Mouse (Mus musculus): ENCODE measurements around the gene Ctrl.

Gene Ctrl

DNA sequence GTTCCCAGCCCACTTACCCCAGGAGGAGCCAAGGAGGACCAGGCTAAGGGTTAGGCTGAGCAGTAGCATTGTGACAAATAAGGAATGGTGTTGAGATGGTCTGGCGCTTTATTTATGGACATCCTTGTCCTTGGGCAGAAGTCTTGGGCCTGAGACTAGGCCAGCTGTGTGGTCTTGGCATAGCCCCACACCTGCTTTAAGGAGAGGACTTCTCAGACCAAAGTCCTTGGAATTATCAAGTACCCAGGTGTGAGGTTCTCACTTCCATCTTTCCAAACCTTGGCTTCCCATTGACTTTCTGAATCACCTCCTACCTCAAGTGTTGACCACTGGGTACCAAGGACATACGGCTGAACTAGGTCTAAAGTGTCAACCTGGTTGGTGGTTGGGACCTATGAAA lies at the start of gene Ctrl:
Gene Ctrl (minus strand): TSS at position 101 of the 400 bp plus-strand sequence.
- no peak for TF ChIP-seq GATA4 (IDR thresholded peaks at IDR 0.05; ENCODE audit: insufficient replicate concordance, low read length)

DNA sequence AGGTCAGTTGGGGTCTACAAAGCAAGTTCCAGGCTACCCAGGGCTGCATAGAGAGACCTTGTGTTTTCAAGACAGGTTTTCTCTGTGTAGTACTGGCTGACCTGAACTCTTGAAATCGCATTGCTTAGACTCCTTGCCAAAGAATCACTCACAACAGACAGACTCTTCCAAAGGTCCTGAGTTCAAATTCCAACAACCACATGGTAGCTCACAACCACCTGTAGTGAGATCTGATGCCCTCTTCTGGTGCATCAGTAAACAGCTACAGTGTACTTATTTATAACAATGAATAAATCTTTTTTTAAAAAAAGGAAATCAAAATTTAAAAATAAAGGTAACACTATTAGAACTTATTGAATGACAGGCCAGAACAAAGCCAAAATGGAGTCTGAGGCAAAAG lies 47.5 kb upstream of the Ctrl start:
- no peak for TF ChIP-seq GATA4 (IDR thresholded peaks at IDR 0.05; ENCODE audit: insufficient replicate concordance, low read length)

GRCm38 (mm10) chr8:105979325-105979724 lies 45.7 kb upstream of the Ctrl start, which contains the start of gene Dpep3:
Gene Dpep3 (minus strand): TSS chr8:105979429.
- TF ChIP-seq GATA4 (IDR thresholded peaks at IDR 0.05; ENCODE audit: insufficient replicate concordance, low read length), result no peak

DNA sequence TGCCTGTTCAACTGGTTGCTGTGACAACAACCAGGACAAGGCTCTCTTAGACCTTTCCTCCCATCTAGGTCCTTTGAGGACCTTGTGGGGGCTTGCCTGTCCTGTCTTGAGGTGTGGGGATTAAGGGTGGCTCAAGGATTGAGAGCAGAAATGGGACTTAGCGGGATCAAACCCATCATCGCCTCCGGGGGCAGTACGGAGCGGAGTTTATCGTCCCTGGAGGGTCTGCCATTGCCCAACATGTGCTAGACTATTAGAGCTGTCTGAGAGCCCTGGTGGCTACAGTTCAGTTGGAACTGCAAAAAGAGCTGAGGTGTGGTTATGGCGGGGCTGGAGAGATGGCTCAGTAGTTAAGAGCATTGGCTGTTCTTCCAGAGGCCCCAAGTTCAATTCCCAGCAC lies 41.7 kb upstream of the Ctrl start:
- no peak for TF ChIP-seq GATA4 (IDR thresholded peaks at IDR 0.05; ENCODE audit: insufficient replicate concordance, low read length)

- no peak for TF ChIP-seq GATA4 (IDR thresholded peaks at IDR 0.05; ENCODE audit: insufficient replicate concordance, low read length)
These were observed 37.5 kb upstream of the Ctrl start for GRCm38 (mm10) chr8:105971019-105971720.

GRCm38 (mm10) chr8:105969367-105969766 lies 35.7 kb upstream of the Ctrl start:
- TF ChIP-seq GATA4 (IDR thresholded peaks at IDR 0.05; ENCODE audit: insufficient replicate concordance, low read length), result no peak

- no peak for TF ChIP-seq GATA4 (IDR thresholded peaks at IDR 0.05; ENCODE audit: insufficient replicate concordance, low read length)
These were observed 33.1 kb upstream of the Ctrl start for GRCm38 (mm10) chr8:105966692-105967311.

DNA sequence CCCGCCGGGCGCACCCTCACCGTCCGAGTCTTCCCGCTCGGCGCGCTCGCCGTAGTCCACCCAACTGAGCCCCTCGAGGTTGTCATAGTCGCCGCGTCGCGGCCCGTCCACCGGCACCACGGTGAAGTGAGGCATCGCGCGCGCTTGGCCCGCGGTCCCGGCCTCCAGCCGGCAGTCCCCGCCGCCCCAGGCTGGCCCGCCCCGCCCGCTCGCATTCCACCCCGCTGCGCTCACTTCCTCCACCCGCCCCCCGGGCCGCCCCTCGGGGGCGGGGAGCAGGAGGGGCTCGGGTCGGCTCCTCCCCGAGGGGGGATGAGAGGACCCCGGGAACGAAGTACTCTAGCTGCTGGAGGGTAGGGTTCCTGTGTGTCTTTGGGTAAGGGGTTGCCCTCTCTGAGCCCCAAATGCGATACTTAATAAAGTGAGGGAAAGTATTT lies 32.3 kb upstream of the Ctrl start, which contains the start of gene Slc12a4:
Gene Slc12a4 (minus strand): TSS at position 193 of the 437 bp plus-strand sequence.
- no peak; the same call in 1 of the 2 replicates for TF ChIP-seq GATA4 (IDR thresholded peaks at IDR 0.05; ENCODE audit: insufficient replicate concordance, low read length)

GRCm38 (mm10) chr8:105965266-105965904 lies 31.7 kb upstream of the Ctrl start:
- no peak for TF ChIP-seq GATA4 (IDR thresholded peaks at IDR 0.05; ENCODE audit: insufficient replicate concordance, low read length)

GRCm38 (mm10) chr8:105964506-105965265 lies 31.0 kb upstream of the Ctrl start:
- peak; percentile 43; the same call in 1 of the 2 replicates for TF ChIP-seq GATA4 (IDR thresholded peaks at IDR 0.05; ENCODE audit: insufficient replicate concordance, low read length)

DNA sequence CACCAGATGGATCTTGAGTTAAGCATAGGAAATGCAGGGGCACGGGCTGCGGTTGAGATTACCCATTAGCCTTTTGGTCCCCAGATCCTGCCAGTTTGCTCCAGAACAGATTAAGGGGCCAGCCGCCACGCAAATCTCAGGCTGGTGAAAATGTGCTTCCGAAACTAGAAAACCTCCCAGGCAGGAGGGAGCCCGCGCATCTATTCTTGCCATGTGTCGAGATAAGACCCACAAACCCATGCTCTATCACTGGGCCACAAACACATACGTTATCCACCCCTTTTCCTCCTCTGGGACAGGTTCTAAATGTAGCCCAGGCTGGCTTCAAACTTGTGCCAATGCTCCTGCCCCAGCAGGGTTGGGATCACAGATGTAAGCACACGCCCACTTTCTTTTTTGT lies 27.9 kb upstream of the Ctrl start:
- no peak for TF ChIP-seq GATA4 (IDR thresholded peaks at IDR 0.05; ENCODE audit: insufficient replicate concordance, low read length)

DNA sequence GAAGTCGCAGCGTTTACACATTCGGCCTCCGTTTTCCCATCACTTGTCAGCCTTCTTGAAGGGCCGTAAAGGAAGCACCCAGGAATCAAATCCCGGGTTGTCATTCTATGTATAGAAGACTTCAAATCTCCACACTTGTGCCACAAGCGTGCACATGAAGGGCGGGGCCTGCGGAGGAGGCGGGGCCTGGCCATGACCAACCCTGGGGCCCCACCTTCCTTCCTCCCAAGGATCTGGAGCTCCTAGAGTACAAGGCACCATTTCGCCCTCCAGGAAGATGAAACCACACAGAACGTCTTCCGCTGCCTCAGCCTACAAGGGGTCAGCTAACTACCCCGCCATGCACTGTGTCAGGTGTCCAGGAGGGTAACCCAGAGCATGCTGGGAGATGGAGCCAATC lies 27.4 kb upstream of the Ctrl start:
- TF ChIP-seq GATA4 (IDR thresholded peaks at IDR 0.05; ENCODE audit: insufficient replicate concordance, low read length), result no peak

DNA sequence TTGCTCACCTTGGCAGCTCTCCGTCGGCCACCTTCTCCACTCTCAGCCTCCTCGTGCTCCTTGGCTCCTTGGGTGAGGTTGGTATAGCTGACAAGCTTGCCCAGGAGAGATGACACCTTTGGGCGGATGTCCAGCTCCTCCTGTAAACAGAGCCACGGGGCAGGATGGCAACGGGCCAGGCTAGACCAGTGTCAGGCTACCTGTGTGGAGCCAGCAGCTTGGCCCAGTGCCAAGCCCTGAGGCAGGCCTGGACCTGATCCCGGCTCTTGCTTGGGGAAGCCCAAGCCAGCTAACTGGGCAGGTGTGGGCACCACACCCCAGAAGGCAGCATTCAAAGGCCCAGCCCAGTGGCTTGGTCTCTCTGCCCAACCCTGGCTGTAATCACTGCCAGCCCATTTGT lies 25.7 kb upstream of the Ctrl start:
- TF ChIP-seq GATA4 (IDR thresholded peaks at IDR 0.05; ENCODE audit: insufficient replicate concordance, low read length), result no peak

DNA sequence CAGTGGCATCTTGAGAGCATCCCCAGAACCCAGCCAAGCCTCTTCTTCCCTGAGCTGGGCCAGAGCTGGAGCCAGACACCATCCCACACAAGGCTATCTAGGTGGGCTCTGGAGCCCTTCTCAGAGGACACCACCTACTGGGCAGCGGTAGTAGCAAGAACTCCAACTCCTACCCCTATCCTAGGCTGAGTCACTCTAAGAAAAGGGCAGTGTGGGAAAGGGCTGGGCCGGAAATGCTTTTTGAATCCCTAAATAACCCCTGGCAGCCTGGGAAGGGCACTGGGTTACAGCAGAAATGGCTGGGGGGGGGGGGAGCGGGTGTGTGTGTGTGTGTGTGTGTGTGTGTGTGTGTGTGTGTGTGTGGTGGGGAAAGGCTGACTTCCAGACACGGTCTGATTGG lies 24.2 kb upstream of the Ctrl start:
- TF ChIP-seq GATA4 (IDR thresholded peaks at IDR 0.05; ENCODE audit: insufficient replicate concordance, low read length), result no peak

- no peak for TF ChIP-seq GATA4 (IDR thresholded peaks at IDR 0.05; ENCODE audit: insufficient replicate concordance, low read length)
These were observed 22.9 kb upstream of the Ctrl start for GRCm38 (mm10) chr8:105956556-105956955.

Data from liver, adult (tissue).